Mouse (Mus musculus): Measurements from ENCODE around the gene Tmprss13.

The Tmprss13 gene

DNA sequence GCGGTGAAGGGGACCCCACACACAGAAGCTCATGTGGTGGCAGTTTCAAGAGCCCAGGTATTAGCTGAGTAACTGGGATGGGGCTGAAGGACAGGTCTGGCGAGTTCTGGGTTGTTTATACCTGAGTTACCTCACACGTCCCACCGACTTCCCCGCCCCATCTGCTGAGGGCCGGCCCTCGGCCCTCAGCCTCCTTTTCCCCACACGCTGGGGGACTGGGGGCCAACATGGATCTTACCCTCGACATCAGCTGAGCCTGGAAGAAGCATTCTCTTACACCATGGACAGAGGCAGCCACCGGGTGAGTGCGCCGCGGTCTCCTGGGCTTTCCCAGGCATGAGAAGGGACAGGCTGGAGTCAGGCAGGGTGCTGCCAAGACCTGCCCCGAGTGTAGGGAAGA is at the start of gene Tmprss13:
Gene Tmprss13 (plus strand): TSS at position 246 of the 400 bp plus-strand sequence.
- DNase-seq (ENCODE audit: extremely low read depth, low read depth) = no peak

DNA sequence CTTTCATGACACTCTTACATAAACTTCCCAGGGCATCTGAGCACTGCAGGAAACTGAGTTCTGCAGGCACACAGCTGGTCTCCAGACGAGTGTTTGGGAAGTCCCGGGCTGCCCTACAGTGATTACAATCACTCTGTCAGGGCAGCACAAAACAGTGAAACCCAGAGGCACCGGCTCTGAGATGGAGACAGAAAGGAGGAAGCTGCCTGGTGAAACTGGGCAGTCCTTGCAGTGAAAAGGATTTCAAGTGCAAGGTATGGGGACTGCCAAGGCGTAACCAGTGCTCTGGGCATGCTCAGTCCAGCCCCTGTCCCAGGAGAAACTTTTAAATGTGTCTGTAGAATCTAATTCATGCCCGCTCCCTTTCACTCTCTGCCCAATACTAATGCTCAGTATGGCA is 46.7 kb upstream of the Tmprss13 start:
- no peak for DNase-seq (ENCODE audit: extremely low read depth, low read depth)

DNA sequence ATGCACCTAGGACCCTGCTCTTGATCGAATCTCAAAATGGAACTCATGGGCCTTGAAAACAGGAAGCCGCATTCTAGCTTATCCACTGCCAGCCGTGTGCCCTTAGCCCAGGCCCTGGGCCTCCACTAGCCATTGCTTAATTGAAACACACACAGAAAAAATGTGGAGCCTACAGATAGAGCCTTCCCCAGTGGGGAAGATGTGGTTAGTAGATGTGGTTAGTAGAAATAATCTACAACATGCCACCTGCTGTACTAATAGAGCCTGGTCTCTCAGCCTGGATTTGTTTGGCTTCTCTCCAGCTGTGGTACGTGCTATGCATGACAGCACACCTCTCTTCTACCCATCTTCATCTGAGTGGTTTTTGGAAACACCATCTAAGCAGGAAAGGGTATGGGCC is 44.7 kb upstream of the Tmprss13 start:
- DNase-seq (ENCODE audit: extremely low read depth, low read depth) = peak; percentile 100

- DNase-seq (ENCODE audit: extremely low read depth, low read depth) = peak; percentile 84
These were observed 44.3 kb upstream of the Tmprss13 start for GRCm38 (mm10) chr9:45274635-45275034.

DNA sequence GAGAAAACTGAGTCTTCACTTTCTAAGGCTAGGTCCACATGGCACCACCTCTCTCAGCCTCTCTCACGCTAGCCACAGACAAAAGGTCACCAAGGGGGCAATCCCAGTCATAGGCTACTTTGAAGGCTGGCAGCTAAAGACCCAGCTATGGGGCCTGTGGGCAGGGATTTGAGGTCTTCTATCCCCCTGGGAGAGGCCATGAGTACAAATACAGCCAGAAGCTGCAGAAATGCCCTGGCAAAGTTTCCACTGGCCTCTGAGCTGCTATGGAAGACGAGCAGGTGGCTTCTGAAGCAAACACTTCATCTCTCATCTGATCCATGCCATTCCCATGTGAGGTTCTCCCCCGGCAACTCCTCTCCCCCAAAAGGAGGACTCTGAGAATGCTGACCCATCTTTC is 38.8 kb upstream of the Tmprss13 start:
- DNase-seq (ENCODE audit: extremely low read depth, low read depth) = no peak

DNA sequence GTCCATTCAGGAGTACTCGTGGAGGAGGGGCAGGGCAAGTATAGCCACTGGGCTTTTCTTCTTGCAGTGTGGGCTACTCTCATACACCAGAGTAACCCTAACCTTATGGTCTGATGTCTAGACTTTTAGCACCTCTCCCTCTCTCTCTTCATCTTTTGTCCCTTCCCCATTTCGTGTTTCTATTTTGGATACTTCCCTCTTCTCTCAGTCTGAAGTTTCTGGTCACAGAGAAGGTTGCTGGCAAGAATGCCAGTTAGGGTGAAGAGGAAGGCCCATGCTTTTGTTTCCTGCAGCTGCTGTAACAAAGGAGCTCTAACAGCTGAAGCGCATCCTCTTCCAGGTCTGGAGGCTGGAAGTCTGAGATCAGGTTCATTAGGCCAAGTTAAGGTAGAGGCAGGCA is 38.0 kb upstream of the Tmprss13 start:
- peak; percentile 50 for DNase-seq (ENCODE audit: extremely low read depth, low read depth)

DNA sequence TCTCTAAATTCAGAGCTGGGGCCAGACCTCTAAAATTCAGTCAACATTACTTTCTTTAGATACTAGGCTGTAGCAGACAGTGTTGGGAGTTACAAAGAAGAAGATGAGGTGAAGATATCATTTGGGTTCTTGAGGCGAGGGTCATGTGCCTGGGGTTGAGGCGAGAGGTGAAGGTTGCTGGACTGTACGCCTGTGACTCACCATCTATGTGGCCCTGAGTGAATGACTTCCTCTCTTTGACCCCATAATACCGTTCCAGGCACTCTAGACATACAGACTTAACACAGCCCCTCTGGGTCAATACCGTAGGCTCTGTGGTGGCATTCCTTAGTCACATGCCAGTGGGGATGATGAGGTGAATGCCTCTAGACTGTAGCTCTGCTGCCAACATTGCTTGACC is 36.4 kb upstream of the Tmprss13 start:
- DNase-seq (ENCODE audit: extremely low read depth, low read depth) = no peak

GRCm38 (mm10) chr9:45291481-45292168 is 27.3 kb upstream of the Tmprss13 start:
- no peak for DNase-seq (ENCODE audit: extremely low read depth, low read depth)

DNA sequence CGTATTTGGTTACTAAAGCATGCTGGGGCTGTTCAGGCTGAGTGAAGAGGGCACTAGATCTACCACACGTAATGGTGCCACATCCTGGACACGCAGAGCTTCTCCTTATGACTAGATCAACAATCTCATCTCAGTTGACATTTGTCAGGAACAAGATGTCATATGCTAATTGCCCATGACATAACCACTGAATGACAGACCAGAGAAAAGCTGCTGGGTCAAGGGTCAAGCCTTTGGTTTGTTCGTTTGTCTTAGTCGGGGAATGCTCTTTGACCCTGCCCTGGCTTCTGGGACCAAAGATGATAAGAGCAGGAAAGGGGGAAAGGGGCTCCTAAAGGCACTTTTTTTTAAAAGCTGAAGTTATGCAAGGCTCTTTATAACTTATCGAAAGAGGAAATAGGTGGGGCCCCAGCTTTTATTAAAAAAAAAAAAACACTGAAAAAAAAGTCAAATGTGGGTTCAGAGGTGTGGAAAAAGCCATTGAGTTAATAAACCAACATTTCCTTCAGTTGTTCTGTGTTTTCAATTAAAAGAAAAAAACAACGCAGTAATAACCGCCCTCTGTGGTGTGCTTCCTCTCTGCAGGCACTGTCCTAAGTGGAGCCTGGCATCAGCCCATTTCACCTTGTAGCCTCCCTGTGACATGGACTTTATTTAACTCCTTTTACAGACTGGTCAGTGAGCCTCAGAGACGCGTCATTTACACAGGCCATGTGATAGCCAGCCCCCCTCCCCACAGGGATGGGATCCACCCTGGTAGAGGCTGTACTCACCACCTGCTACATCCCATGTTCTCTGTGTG is 24.5 kb upstream of the Tmprss13 start:
- no peak for DNase-seq (ENCODE audit: extremely low read depth, low read depth)

- DNase-seq (ENCODE audit: extremely low read depth, low read depth) = peak; percentile 60
These were observed 19.5 kb upstream of the Tmprss13 start for GRCm38 (mm10) chr9:45299231-45300006.

GRCm38 (mm10) chr9:45300422-45301104 is 18.3 kb upstream of the Tmprss13 start:
- DNase-seq (ENCODE audit: extremely low read depth, low read depth) = peak; percentile 94

- no peak for DNase-seq (ENCODE audit: extremely low read depth, low read depth)
These were observed 17.1 kb upstream of the Tmprss13 start for GRCm38 (mm10) chr9:45301771-45302170.

- peak; percentile 13 for DNase-seq (ENCODE audit: extremely low read depth, low read depth)
These were observed 12.0 kb upstream of the Tmprss13 start for GRCm38 (mm10) chr9:45306746-45307410.

GRCm38 (mm10) chr9:45308521-45308920 is 10.4 kb upstream of the Tmprss13 start:
- no peak for DNase-seq (ENCODE audit: extremely low read depth, low read depth)

DNA sequence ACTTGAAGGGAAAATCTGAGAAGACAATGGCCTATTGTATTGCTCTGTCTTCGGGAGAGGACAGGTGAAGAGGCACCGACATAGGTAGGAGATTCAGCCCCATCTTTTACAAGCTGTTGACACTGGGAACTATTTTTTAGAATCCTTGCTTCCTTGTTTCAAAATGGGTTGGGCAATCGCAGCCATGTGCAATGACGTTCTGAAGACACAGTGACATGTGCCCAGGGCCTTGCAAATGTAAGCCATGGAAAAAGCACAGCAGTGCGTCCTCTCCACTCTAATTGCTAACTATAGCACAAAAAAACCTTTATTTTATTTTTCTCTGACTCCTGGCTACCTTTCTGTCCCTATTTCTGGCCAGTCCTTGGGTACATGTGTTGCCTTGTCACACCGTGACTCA is 7.0 kb upstream of the Tmprss13 start:
- DNase-seq (ENCODE audit: extremely low read depth, low read depth) = no peak

DNA sequence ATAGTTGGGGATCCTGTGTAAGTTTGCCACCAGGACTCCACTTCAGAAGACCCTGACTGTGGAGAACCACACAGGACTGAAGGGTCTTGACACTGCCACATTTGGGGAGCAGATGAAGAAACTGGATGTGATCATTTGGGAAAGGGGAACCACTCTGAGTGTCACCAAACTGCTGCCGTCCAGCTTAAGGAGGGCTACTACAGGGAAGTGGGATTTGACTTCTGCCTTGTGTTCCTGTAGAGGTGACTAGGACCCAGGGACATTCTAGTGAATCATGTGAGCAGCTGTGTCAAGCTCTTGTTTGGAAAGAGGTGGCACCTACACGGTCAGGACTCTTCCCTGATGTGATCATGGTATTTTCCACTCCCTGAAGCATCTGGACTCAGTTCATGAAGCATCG is 5.0 kb upstream of the Tmprss13 start:
- no peak for DNase-seq (ENCODE audit: extremely low read depth, low read depth)

- DNase-seq (ENCODE audit: extremely low read depth, low read depth) = no peak
These were observed 1.3 kb upstream of the Tmprss13 start for GRCm38 (mm10) chr9:45317635-45318034.

- DNase-seq (ENCODE audit: extremely low read depth, low read depth) = no peak
These were observed 2.6 kb downstream of the Tmprss13 start for GRCm38 (mm10) chr9:45321465-45321864.

- no peak for DNase-seq (ENCODE audit: extremely low read depth, low read depth)
These were observed 3.1 kb downstream of the Tmprss13 start for GRCm38 (mm10) chr9:45321946-45322430.

GRCm38 (mm10) chr9:45326390-45326789 is 7.5 kb downstream of the Tmprss13 start:
- DNase-seq (ENCODE audit: extremely low read depth, low read depth) = no peak

DNA sequence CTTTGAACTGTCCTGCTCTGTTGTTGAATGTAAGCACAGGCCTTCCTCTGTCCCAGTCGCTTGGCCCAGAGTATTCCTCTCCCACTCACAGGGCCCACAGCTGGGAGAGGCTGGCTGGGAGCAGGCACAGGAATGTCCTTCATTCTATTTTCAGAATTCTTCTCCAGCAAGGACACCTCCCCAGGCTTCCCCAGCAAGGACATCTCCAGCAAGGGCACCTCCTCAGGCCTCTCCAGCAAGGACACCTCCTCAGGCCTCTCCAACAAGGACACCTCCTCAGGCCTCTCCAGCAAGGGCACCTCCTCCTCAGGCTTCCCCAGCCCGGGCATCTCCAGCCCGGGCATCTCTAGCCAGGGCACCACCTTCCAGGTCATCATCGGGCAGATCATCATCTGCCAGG is 9.4 kb downstream of the Tmprss13 start:
- DNase-seq (ENCODE audit: extremely low read depth, low read depth) = no peak
